Mouse (Mus musculus) liver, adult 2 months (tissue): ENCODE measurements around the gene Dvl2. TPM values are rescaled to one million over a fixed set of nuclear protein-coding genes. Genes with fewer than 3 reads are reported as not detected.
"Not testable (repeated sequence)": the region's sequence is repeated elsewhere in the genome, so short reads cannot be mapped to it uniquely, and the experiment has no call there.

ENCODE experiments used
- DNase-seq: peaks from one replicate; pipeline ENCODE4 v3.0.0-alpha.2; 2011; ENCODE audit warnings: low read depth, low spot score; ENCODE audit errors: extremely low read depth
- H3K27ac ChIP-seq: fragments of 200-500 bp; replicated peaks from 2 replicates; pipeline ENCODE4 v1.5.1; 2012; ENCODE audit warnings: low read depth, mild to moderate bottlenecking, control low read depth, inconsistent platforms, low read length; ENCODE audit not compliant: insufficient read depth
- H3K27me3 ChIP-seq: fragments of 200-500 bp; 2 replicates; pipeline ENCODE4 v1.6.1; 2012; ENCODE audit warnings: mild to moderate bottlenecking, moderate library complexity, low read length, inconsistent platforms; ENCODE audit not compliant: control insufficient read depth, insufficient read depth
- H3K36me3 ChIP-seq: fragments of 200-500 bp; 2 replicates; pipeline ENCODE4 v1.6.1; 2012; ENCODE audit warnings: low read length, inconsistent platforms; ENCODE audit not compliant: control insufficient read depth, insufficient read depth
- H3K4me1 ChIP-seq: fragments of 200-500 bp; 2 replicates; pipeline ENCODE4 v1.6.1; 2011; ENCODE audit warnings: low read length; ENCODE audit not compliant: control insufficient read depth, insufficient read depth
- H3K4me3 ChIP-seq: fragments of 200-500 bp; 2 replicates; pipeline ENCODE4 v1.5.1; 2011; ENCODE audit warnings: low read depth, mild to moderate bottlenecking, control low read depth, low read length, moderate library complexity; ENCODE audit not compliant: insufficient read depth
- H3K79me2 ChIP-seq: fragments of 200-500 bp; 2 replicates; pipeline ENCODE4 v1.6.1; 2012; ENCODE audit warnings: inconsistent platforms, mild to moderate bottlenecking, low read length, moderate library complexity; ENCODE audit not compliant: control insufficient read depth, insufficient read depth
- H3K9ac ChIP-seq: fragments of 200-500 bp; 2 replicates; pipeline ENCODE4 v1.6.1; 2012; ENCODE audit warnings: low read depth, mild to moderate bottlenecking, control low read depth, inconsistent platforms, low read length
- CTCF ChIP-seq: fragments of 200-500 bp; IDR thresholded peaks from 2 replicates; pipeline ENCODE4 v1.5.1; 2011; ENCODE audit warnings: low read depth, low read length, control low read depth
- POLR2A ChIP-seq: fragments of 200-500 bp; IDR thresholded peaks from 2 replicates; pipeline ENCODE4 v1.6.1; 2011; ENCODE audit warnings: low read length, control low read depth; ENCODE audit not compliant: insufficient read depth; ENCODE audit errors: extremely low read depth
- WGBS: fragments of 180-500 bp; shearing (Covaris S2); methylation state at CpG from one replicate; pipeline ENCODE4 v1.1.7; 2018; 5-methylcytosine and 5-hydroxymethylcytosine counted together
- polyA plus RNA-seq: library from polyadenylated mRNA; depleted of rRNA; stranded (reverse); fragments of >200 nt; gene quantifications from 2 replicates; pipeline ENCODE4 v1.2.3, GENCODE M21; 2012; rRNA removed
- total RNA-seq: library from RNA; depleted of rRNA; stranded (reverse); fragments of >200 nt; gene quantifications from 2 replicates; pipeline ENCODE4 v1.2.3, GENCODE M21; 2014; rRNA removed

Gene Dvl2
- 2.8 TPM in 2 replicates for total RNA-seq
- 3.7 and 4.5 TPM in 2 replicates for polyA plus RNA-seq

GRCm38 (mm10) chr11:70000396-70000898 is at the start of gene Dvl2:
Gene Dvl2, plus strand, starts transcription at chr11:70000595.
- Histone ChIP-seq H3K36me3 (peaks cover 6% of the 10 kb centered on the region; the same call in 1 of the 2 replicates), H3K27ac (peak within 1 kb of the TSS; percentile 66), H3K79me2 (peaks cover 24% of the 10 kb centered on the region), H3K9ac (peak within 1 kb of the TSS; percentile 97), H3K4me3 (peak within 1 kb of the TSS; percentile 95), H3K27me3 (no peaks in the 10 kb centered on the region), H3K4me1 (peaks cover 8% of the 10 kb centered on the region)
- under 1% methylated on average over 48 of the region's 48 CpGs for WGBS
- TF ChIP-seq CTCF = no peak
- TF ChIP-seq POLR2A = peak; percentile 59
- peak; percentile 95 for DNase-seq

GRCm38 (mm10) chr11:69950807-69951459 is 49.5 kb upstream of the Dvl2 start:
- Histone ChIP-seq H3K27me3 (no peaks in the 10 kb centered on the region), H3K27ac (no peak overlapping the region), H3K36me3 (no peaks in the 10 kb centered on the region), H3K9ac (no peak overlapping the region), H3K4me3 (no peak overlapping the region), H3K4me1 (peaks cover 3% of the 10 kb centered on the region; the same call in 1 of the 2 replicates), H3K79me2 (no peaks in the 10 kb centered on the region)
- TF ChIP-seq POLR2A (no peak), CTCF (peak; percentile 30; the same call in 1 of the 2 replicates)
- DNase-seq = no peak
- 58% methylated on average over 4 of the region's 4 CpGs for WGBS

GRCm38 (mm10) chr11:69952274-69952673 is 48.1 kb upstream of the Dvl2 start:
- H3K27ac ChIP-seq = no peak overlapping the region
- 27% methylated on average over 1 of the region's 1 CpGs for WGBS
- no peaks in the 10 kb centered on the region for H3K27me3 ChIP-seq

GRCm38 (mm10) chr11:69953267-69953915 is 47.0 kb upstream of the Dvl2 start:
- no peak for DNase-seq
- peaks cover 3% of the 10 kb centered on the region; the same call in 1 of the 2 replicates for H3K4me1 ChIP-seq
- H3K9ac ChIP-seq = no peak overlapping the region
- no peaks in the 10 kb centered on the region for H3K27me3 ChIP-seq
- no peak overlapping the region for H3K4me3 ChIP-seq
- no peak for TF ChIP-seq CTCF
- no peak for TF ChIP-seq POLR2A
- WGBS = 46% methylated on average over 11 of the region's 11 CpGs
- no peaks in the 10 kb centered on the region for H3K36me3 ChIP-seq
- no peaks in the 10 kb centered on the region for H3K79me2 ChIP-seq
- H3K27ac ChIP-seq = no peak overlapping the region

More at GRCm38 (mm10) chr11:69952274-69952673, 48.1 kb upstream of the Dvl2 start:
- Histone ChIP-seq H3K36me3 (no peaks in the 10 kb centered on the region), H3K4me3 (no peak overlapping the region), H3K9ac (no peak overlapping the region), H3K4me1 (peaks cover 3% of the 10 kb centered on the region; the same call in 1 of the 2 replicates), H3K79me2 (no peaks in the 10 kb centered on the region)
- TF ChIP-seq POLR2A (no peak), CTCF (no peak)
- no peak for DNase-seq

- not testable (repeated sequence) for H3K79me2 ChIP-seq, H3K36me3 ChIP-seq, H3K27ac ChIP-seq, H3K4me3 ChIP-seq, H3K27me3 ChIP-seq, H3K4me1 ChIP-seq, DNase-seq, H3K9ac ChIP-seq
- 84% methylated on average over 4 of the region's 4 CpGs for WGBS
Measured at GRCm38 (mm10) chr11:69955618-69956017, 44.8 kb upstream of the Dvl2 start.

GRCm38 (mm10) chr11:69956218-69956617 is 44.2 kb upstream of the Dvl2 start:
- H3K4me1 ChIP-seq = no peaks in the 10 kb centered on the region
- 79% methylated on average over 1 of the region's 1 CpGs for WGBS
- no peak overlapping the region for H3K4me3 ChIP-seq
- no peaks in the 10 kb centered on the region for H3K27me3 ChIP-seq
- no peak overlapping the region for H3K27ac ChIP-seq
- H3K36me3 ChIP-seq = no peaks in the 10 kb centered on the region
- H3K79me2 ChIP-seq = no peaks in the 10 kb centered on the region
- TF ChIP-seq POLR2A (no peak), CTCF (no peak)
- H3K9ac ChIP-seq = no peak overlapping the region
- no peak for DNase-seq
